Mouse (Mus musculus) T-helper 2 cell (primary cell): ENCODE data around the gene Kcna2.

Source experiments
- in situ Hi-C: fragments of 300-600 bp; cut with MboI, MseI; formaldehyde crosslinking; loops from one replicate; pipeline ENCODE4 v1.15.1; 2025; ENCODE audit warnings: high pct_unique_total_duplicates

Kcna2 gene

DNA sequence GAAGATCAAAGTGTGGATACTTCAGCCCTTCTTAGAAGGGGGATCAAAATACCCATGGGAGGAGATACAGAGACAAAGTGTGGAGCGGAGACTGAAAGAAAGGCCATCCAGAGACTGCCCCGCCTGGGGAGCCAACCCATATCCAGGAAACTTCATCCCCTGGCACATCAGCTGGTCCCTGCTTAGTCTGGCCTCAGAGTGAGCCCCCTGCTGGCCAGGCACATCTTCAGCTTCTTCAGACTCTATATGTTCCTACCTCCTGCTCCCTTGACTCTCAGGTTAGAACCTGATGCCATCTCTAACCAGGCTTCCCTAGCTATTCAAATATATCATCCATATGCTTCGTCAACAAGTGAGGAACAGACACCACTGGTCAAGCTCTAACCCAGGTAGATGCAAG lies 48.1 kb downstream of the Kcna2 start:
- in situ Hi-C loops, result no loop called here

DNA sequence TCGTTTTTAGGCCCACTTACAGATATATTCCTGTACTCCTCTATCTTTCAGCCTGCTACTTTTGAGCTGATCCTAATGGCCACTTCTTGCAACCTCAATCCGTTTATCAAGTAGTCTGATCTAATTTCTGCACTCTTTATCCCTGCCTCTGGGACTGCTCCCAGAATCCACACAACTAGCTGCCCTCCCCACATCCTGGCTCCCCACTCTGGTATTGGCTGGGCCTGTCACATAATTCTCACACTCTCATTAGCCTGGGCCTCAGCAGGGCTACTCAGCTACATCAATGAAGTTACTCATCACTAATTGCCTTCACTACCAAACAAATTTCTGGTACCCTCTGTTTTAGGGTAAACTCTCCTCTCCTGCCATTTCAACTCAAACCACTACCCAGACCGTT lies 49.5 kb downstream of the Kcna2 start:
- in situ Hi-C loops, result loop anchor here (5.0 kb wide), 1 partner anchor 48 kb away; the partner anchor contains the start of gene Kcna2

DNA sequence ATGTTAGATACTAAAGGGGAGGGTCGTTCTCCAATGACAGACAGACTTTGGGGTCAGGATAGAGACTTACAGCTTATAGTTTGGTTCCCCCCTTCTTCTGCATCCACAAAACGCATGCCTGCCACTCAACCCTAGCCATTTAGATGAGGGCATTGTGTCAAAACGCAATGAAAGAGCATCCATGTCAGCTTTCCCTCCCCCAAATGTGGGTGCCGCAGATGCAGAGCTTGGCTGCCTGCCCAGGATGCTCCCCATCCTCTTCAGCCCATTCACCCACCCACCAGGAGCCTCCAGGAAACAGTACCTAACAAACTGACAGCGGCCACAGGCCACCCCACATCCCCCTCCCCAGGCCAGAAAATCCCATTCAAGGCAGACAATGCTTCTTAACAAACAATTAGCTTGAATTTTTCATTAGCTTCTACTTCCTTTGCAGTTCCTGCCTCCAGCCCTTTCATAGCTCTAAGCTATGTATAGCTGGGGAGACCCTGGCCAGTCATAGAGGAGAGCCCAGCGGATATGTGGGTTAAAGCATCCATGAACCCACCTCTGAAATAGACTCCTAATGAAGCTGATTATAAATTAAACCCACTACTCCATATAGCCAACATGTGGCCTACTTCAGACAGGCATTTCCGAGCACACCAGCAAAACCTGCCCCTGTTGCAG lies 50.1 kb downstream of the Kcna2 start:
- in situ Hi-C loops, result loop anchor here (5.0 kb wide), 1 partner anchor 49 kb away; the partner anchor contains the start of gene Kcna2

DNA sequence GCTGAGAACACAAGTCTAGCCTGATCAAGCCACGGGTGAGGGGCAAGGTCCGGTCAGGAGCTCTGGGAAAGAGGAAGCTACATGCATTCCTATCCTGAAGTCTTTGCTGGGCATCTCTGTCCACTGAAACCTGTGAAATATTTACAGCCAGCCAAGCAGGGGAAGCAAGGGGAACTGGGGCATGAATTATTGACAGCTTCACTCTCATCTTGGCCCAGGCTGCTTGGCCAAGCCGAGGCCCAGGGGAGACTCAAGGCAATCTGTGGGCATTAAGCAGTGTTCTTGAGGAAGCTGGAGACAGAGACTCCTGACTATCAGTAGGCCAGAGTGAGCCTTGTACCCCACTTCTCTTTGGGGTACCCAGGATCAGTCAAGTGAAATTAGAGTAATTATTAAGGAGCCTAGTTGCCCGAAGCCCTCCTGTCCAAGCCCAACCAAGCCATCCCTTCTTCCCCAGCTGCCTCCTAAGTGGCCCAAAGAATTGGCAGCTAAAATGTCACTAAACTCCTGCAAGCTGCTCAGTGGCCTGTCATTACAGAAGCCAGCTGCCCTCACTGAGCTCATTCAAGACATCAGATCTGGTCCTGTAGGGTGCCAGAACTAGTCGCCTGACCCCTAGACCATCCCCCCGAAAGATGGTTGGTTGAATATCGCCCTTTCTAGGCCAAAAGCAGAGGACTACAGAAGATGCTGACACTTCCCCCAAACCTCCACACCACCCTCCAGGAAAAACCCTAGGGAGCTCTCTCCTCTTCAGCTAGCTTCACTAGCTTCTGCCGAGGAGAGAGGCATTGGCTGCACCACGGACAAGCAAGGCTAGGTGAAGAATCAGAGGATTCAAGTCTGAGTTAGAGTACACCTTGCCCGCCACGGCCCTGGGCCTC lies 53.1 kb downstream of the Kcna2 start:
- in situ Hi-C loops, result loop anchor here (5.0 kb wide), 1 partner anchor 52 kb away; the partner anchor contains the start of gene Kcna2

DNA sequence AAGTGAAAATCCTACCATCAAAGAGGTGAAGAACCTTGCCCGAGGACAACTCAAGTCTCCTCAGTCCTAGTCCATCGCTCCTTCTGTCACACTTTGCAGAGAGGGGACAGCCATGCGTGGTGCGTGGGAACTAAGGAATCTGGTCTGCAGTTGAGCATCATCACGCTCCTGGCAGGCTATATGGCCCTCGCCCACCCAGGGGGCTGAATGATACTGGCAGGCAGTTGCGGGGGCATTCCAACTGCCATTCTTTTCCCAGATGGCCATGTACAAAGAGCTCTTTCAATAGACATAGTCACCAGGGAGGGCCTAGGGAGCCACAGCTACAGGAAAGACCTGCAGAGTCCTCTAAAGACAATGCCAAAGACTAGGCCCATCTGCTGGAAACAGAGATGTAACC lies 57.9 kb downstream of the Kcna2 start:
- in situ Hi-C loops, result no loop called here

DNA sequence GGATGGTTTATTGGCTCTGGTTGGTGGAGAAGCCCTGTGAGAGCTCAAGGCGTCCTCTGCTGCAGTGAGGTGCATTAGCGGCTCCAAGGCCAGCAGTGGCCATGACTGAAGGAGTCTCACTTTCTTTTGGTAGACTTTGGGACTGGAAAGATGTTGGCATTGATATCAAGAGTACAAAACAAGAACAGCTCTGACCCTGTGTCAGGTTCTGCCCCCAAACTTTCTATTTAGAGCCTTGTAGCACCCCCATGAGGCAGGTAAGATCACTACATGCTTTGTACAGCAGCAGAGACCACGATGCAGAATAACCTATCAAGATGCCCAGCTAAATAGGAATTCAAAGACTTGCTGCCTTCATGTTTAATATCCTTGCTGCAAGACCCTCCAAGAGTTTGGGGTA lies 58.5 kb downstream of the Kcna2 start:
- in situ Hi-C loops, result no loop called here

DNA sequence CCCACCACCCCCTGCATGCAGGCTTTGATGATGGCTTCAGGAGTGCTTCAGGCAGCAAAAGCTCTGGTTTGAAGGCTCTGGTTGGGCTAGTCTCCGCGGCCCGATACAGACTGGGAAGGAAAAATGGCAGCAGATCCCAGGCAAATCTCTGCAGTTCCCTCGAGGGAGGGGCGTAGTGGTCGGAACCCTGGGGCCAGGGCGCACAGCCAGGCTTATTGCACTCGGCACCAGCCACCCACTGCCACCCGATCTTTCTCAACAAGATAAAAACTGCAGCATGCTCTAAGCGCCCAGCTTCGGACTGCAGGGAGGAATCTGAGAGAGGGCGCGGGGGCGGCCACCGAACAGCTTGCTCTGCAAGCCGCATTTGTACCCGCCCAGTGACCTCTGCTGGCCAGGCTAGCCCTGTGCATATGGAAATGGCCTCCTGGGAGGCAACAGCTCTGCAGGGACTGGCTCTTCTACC lies 58.9 kb downstream of the Kcna2 start:
- in situ Hi-C loops, result loop anchor here (5.0 to 10.0 kb wide), 2 partner anchors 225 to 258 kb away; no protein-coding TSS in a partner anchor

DNA sequence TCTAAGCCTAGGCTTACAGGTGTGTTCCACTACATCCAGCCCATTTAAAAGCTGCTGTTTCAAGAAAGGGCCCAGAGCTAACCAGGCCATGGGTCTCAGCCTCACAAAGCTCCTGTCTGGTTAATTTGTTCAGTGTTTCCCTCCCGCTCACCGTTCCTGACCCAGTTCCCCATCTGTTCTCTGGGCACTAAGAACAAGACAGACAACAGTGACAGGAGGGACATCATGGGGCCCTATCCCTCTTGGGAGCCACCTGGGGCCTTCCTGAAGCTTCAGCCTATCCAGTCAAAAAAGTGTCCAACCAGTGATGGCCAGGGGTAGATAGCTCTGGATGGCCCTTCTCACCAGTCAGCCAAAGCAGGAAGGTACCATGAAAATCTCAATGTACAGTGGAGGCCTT lies 61.8 kb downstream of the Kcna2 start:
- in situ Hi-C loops, result loop anchor here (5.0 to 10.0 kb wide), 2 partner anchors 228 to 260 kb away; no protein-coding TSS in a partner anchor
